ENCODE assay signal across 8 mouse cellular contexts in genomic region chr12:112941156-112941775, GRCm38 (mm10). TPM values are rescaled to one million over a fixed set of nuclear protein-coding genes. Genes with fewer than 3 reads are reported as not detected.
DNase-seq lines count a peak whose midpoint lies in the region; ATAC-seq lines count a peak whose summit lies in the region.

No protein-coding gene starts in this region.

- peaks cover 8% of the 10 kb centered on the region for H3K4me1 ChIP-seq in heart, embryonic 11.5 days (ENCODE audit: control insufficient read depth, insufficient read depth, low read length)
- H3K4me1 ChIP-seq in forebrain, embryonic 13.5 days: peaks cover 19% of the 10 kb centered on the region
- peaks cover 57% of the 10 kb centered on the region for H3K4me1 ChIP-seq in megakaryocyte, embryonic 14.5 days

- WGBS in heart, embryonic 11.5 days (ENCODE audit: insufficient replicate concordance): 43% methylated on average over 10 of the region's 10 CpGs
- 43% methylated on average over 10 of the region's 10 CpGs for WGBS in forebrain, embryonic 13.5 days

- H3K4me2 ChIP-seq in heart, embryonic 11.5 days: peak overlapping the region; percentile 81
- H3K4me2 ChIP-seq in forebrain, embryonic 13.5 days: peak overlapping the region; percentile 67

- H3K27me3 ChIP-seq in heart, embryonic 11.5 days (ENCODE audit: control insufficient read depth, insufficient read depth, low read length): peaks cover 13% of the 10 kb centered on the region
- H3K27me3 ChIP-seq in forebrain, embryonic 13.5 days: no peaks in the 10 kb centered on the region
- H3K27me3 ChIP-seq in megakaryocyte, embryonic 14.5 days (replicated peaks): peaks cover 23% of the 10 kb centered on the region

- peak overlapping the region; percentile 78 for H3K4me3 ChIP-seq in heart, embryonic 11.5 days (ENCODE audit: low read depth, low read length)
- H3K4me3 ChIP-seq in forebrain, embryonic 13.5 days: peak overlapping the region; percentile 67
- H3K4me3 ChIP-seq in megakaryocyte, embryonic 14.5 days (replicated peaks): peak overlapping the region; percentile 99

- peak overlapping the region; percentile 66; the same call in 1 of the 2 replicates for H3K27ac ChIP-seq in heart, embryonic 11.5 days (ENCODE audit: low read depth, low read length)
- no peak overlapping the region for H3K27ac ChIP-seq in forebrain, embryonic 13.5 days

- H3K36me3 ChIP-seq in heart, embryonic 11.5 days (ENCODE audit: control insufficient read depth, insufficient read depth, low read length): no peaks in the 10 kb centered on the region
- H3K36me3 ChIP-seq in forebrain, embryonic 13.5 days (ENCODE audit: poor library complexity, severe bottlenecking): no peaks in the 10 kb centered on the region
- peaks cover 14% of the 10 kb centered on the region for H3K36me3 ChIP-seq in megakaryocyte, embryonic 14.5 days (replicated peaks; ENCODE audit: low read length)

- peak overlapping the region; percentile 90 for H3K9ac ChIP-seq in heart, embryonic 11.5 days (ENCODE audit: low read depth, low read length)
- peak overlapping the region; percentile 82 for H3K9ac ChIP-seq in forebrain, embryonic 13.5 days

- intact Hi-C loops in heart, postnatal 25 days (cut with DNase I): no loop called here

- ATAC-seq in heart, embryonic 11.5 days (replicated peaks; ENCODE audit: insufficient number of reproducible peaks, low FRiP score, low TSS enrichment): no peak
- peak; percentile 11 for ATAC-seq in forebrain, embryonic 13.5 days
- no peak; the same call in 1 of the 2 replicates for ATAC-seq in granulocyte monocyte progenitor cell, adult 5-6 weeks (replicated peaks; ENCODE audit: poor library complexity, severe bottlenecking)

- DNase-seq in heart, postnatal 25 days (ENCODE audit: low spot score): no peak
- peak; percentile 34 for DNase-seq in adipocyte (ENCODE audit: low spot score)
- peak; percentile 52 for DNase-seq in kidney, adult 9 months
- no peak for DNase-seq in natural killer cell, adult 2 months (ENCODE audit: low spot score in 2 of 2)

- H3K9me3 ChIP-seq in heart, embryonic 11.5 days (replicated peaks; ENCODE audit: control insufficient read depth, low read length): no peaks in the 10 kb centered on the region
- no peaks in the 10 kb centered on the region for H3K9me3 ChIP-seq in forebrain, embryonic 13.5 days (replicated peaks)
- H3K9me3 ChIP-seq in megakaryocyte, embryonic 14.5 days: no peaks in the 10 kb centered on the region

RNA-seq across cellular contexts. Expression of gene Nudt14, which starts 0.7 kb away (rescaled TPM):
- polyA plus RNA-seq in heart, embryonic 11.5 days (2014; fragmentation: Nextera tagmentation; extraction: Ambion mirVana): 44.2 and 50.7 TPM in 2 replicates
- 1 to 10 TPM; 4.4 to 5.7 TPM for total RNA-seq in heart, postnatal 25 days (2021)
- 57.1 and 61.2 TPM in 2 replicates for polyA plus RNA-seq in forebrain, embryonic 13.5 days (2015; fragmentation: Nextera tagmentation; extraction: Ambion mirVana)
- 14.1 and 42.5 TPM in 2 replicates for polyA plus RNA-seq in megakaryocyte, embryonic 14.5 days (2012; ENCODE audit: insufficient read depth, low replicate concordance)
- total RNA-seq in granulocyte monocyte progenitor cell, adult 5-6 weeks (2014; fragmentation: Nextera tagmentation): 15.9 and 33.3 TPM in 2 replicates
- total RNA-seq in granulocyte monocyte progenitor cell, adult 5-6 weeks (2017): 16.6 and 25.4 TPM in 2 replicates

RNA-seq across cellular contexts. Expression of gene Jag2, which starts 11.7 kb away (rescaled TPM):
- polyA plus RNA-seq in heart, embryonic 11.5 days (2014; fragmentation: Nextera tagmentation; extraction: Ambion mirVana): 1.5 and 2.2 TPM in 2 replicates
- 10 to 100 TPM; 22.4 to 34.7 TPM for total RNA-seq in heart, postnatal 25 days (2021)
- polyA plus RNA-seq in forebrain, embryonic 13.5 days (2015; fragmentation: Nextera tagmentation; extraction: Ambion mirVana): 4.1 TPM in 2 replicates
- polyA plus RNA-seq in megakaryocyte, embryonic 14.5 days (2012; ENCODE audit: insufficient read depth, low replicate concordance): 4.8 and 14.7 TPM in 2 replicates
- 0.95 and 1.0 TPM in 2 replicates for total RNA-seq in granulocyte monocyte progenitor cell, adult 5-6 weeks (2014; fragmentation: Nextera tagmentation)
- total RNA-seq in granulocyte monocyte progenitor cell, adult 5-6 weeks (2017): 0.22 and 1.4 TPM in 2 replicates

RNA-seq across cellular contexts. Expression of gene Btbd6, which starts 35.0 kb away (rescaled TPM):
- 18.9 and 22.5 TPM in 2 replicates for polyA plus RNA-seq in heart, embryonic 11.5 days (2014; fragmentation: Nextera tagmentation; extraction: Ambion mirVana)
- 10 to 100 TPM; 21.0 to 21.9 TPM for total RNA-seq in heart, postnatal 25 days (2021)
- 30.3 and 32.7 TPM in 2 replicates for polyA plus RNA-seq in forebrain, embryonic 13.5 days (2015; fragmentation: Nextera tagmentation; extraction: Ambion mirVana)
- 25.3 and 64.2 TPM in 2 replicates for polyA plus RNA-seq in megakaryocyte, embryonic 14.5 days (2012; ENCODE audit: insufficient read depth, low replicate concordance)
- total RNA-seq in granulocyte monocyte progenitor cell, adult 5-6 weeks (2014; fragmentation: Nextera tagmentation): 2.4 and 10.5 TPM in 2 replicates
- total RNA-seq in granulocyte monocyte progenitor cell, adult 5-6 weeks (2017): 3.3 and 6.8 TPM in 2 replicates

RNA-seq across cellular contexts. Expression of gene Brf1, which starts 59.2 kb away (rescaled TPM):
- polyA plus RNA-seq in heart, embryonic 11.5 days (2014; fragmentation: Nextera tagmentation; extraction: Ambion mirVana): 33.7 and 39.5 TPM in 2 replicates
- 10 to 100 TPM; 23.5 to 25.1 TPM for total RNA-seq in heart, postnatal 25 days (2021)
- 62.5 and 68.8 TPM in 2 replicates for polyA plus RNA-seq in forebrain, embryonic 13.5 days (2015; fragmentation: Nextera tagmentation; extraction: Ambion mirVana)
- polyA plus RNA-seq in megakaryocyte, embryonic 14.5 days (2012; ENCODE audit: insufficient read depth, low replicate concordance): 11.5 and 16.3 TPM in 2 replicates
- 38.7 and 42.6 TPM in 2 replicates for total RNA-seq in granulocyte monocyte progenitor cell, adult 5-6 weeks (2014; fragmentation: Nextera tagmentation)
- total RNA-seq in granulocyte monocyte progenitor cell, adult 5-6 weeks (2017): 28.1 and 41.3 TPM in 2 replicates

Comparison
In these comparisons a context has a peak if more than half of its experiments do, and no peak if none do; other contexts are left out.
1. DNase-seq: peak in adipocyte (single experiment) and kidney, adult 9 months (single experiment); none in heart, postnatal 25 days (single experiment) and natural killer cell, adult 2 months (0 of 2).
2. Peak in every context shown above with its lines, with median percentiles within 50 percentile points of each other: H3K4me3 ChIP-seq.